Mouse (Mus musculus): Measurements from ENCODE around the gene Gpr155.
A peak's percentile ranks its signal among the peaks of the same experiment; 100 is the strongest.

The Gpr155 gene

DNA sequence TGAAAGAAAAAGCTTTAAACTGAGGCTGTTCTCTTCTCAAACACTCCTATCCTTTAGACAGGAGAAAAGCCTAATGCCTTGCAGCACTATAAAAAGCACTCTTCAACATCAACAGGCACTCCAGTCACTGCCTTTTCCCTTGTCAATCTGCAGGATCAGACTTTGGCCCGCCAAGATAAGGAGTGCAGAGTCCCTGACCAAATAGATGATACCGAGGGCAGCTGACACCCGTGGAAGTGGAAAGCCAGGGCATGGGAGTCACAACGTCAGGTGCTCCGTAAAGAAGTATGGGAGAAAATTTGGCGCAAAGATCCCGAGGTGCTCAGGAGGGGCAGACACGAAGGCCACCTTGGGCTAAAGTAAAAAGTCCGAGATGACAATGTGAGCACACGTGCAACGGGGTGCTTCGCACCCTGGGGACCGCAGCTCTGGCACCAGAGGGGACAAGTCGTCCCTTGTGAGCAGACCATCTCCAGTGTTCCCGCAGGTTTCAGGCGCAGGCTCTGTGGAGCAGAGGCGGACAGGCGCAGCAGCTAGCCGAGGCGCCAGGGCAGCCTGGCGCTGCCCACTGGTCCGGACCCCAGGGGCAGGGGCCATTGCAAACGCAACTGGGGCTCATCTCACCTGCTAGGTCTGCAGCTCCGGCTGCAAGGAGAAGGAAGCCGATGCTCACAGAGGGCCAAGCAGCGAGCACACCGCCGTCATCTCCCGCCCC lies 574 bp downstream of the Gpr155 start:
- peak; percentile 11 for DNase-seq (ENCODE audit: low spot score)

DNA sequence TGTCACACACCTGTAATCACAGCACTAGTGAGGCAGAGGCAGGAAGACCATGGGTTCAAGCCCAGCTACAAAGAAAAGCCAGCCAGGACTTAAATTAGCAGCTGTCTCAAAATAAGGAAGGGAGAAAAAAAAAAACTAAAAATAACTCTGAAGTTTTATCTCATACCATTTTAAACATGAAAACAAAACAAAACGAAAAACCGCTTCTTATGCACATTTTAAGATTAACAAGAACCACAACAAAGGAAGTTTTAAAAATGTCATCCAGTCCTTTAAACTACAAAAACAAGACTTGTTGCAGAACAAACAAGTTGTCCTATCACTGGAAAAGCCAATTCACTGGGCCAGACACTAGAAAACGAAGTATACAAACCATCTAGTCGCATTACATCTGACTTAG lies 1.2 kb downstream of the Gpr155 start:
- DNase-seq (ENCODE audit: low spot score), result no peak

DNA sequence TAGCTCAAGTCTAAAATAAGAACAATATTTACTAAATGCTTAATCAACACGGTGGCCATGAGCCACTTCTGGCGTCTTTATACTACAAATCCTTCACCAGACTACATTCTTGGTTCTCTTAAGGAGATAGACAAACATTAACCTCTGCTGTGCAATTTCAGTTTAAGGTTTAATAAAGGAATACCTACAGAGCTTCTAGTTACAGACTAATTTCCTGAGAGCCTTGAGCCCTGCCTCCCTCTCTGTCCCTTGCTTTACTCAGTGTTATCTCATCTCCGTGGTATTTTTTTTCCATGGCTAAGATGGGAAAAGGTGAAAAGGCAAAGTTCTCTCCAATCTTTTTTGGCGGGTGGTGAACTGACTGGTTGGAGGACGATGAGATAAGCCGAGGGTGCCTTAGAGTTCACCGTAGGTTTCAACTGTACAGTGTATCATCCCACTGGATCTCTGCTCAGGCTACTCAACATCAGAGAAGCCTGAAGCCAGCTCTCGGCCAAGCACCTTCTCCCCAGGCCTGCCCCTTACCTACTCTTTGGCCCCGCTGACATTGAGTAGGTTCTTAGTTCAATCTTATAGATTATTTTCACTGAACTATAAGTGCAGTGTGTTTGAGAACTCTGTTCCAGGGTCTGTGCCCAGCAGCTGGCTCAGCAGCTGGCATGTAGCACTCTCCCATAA lies 5.9 kb downstream of the Gpr155 start:
- no peak for DNase-seq (ENCODE audit: low spot score)

DNA sequence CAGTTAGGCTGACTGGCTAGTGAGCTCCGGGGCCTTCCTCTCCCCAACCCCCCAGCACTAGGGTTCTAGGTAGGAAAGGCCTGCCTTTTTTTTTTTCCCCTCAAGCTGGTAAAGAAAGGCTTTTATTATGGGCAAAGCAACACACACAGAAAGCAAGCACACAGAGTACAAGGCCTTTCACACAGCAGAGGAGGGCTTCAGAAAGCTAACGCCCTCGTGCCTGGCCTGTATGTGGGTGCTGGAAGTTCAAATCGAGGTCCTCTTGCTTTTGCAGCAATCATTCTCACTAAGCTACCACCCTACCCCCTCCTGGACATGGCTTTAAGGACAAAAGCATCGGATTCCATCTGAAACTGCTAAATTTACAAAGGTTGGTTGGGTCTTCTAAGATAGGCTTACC lies 6.7 kb downstream of the Gpr155 start:
- DNase-seq (ENCODE audit: low spot score), result no peak

DNA sequence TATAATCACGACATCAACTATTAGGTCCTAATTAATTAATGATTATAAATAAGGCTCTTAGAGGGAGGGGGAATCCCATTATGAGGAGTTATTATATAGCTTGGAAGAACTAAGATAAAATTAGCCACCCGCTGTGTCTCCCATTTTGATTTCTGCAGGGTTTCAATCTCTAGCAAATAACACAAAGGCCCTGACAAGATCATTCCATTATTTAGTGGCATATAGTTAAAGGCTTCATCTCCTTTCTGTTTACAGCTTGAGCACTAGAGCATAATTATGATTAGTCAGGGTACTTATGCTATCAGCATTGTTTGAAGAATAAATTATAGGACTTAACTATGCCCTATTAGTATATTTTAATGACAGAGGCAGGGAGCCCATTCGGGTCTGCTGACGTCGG lies 8.0 kb downstream of the Gpr155 start:
- no peak for DNase-seq (ENCODE audit: low spot score)

DNA sequence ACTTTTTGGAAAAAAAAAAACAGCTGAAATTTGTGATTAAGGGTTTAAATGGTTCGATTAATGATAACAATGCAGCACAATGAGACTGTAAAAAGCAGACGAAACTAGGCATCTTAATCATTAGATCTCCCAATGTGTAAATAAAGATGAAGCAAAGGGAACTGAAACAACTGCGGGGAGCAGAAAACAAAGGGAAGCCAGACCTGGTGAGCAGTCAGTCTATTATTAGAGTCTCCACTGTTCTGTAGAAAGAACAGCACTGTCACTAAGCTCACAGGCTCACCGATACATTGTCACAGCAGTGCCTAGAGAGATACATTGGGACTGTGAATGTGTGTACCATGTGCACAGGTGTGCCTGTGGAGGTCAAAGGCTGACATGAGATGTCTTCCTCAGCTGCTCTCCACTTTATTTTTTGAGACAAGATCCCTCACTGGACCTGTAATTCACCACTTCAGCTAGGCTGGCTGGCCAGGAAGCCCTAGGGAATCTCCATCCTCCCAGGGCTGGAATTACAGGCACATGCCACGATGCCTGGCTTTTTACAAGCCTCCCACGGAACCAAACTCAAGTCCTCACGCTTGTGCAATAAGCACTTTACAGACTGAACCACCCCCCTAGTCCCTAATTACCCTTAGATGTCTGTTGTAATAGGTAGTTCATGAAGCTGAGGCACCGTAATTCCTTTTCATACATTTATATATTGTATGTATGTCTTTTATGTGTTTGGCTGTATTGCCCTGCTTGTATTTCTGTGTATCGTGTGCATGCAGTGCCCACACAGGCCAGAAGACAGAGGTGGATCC lies 14.6 kb downstream of the Gpr155 start:
- no peak for DNase-seq (ENCODE audit: low spot score)

DNA sequence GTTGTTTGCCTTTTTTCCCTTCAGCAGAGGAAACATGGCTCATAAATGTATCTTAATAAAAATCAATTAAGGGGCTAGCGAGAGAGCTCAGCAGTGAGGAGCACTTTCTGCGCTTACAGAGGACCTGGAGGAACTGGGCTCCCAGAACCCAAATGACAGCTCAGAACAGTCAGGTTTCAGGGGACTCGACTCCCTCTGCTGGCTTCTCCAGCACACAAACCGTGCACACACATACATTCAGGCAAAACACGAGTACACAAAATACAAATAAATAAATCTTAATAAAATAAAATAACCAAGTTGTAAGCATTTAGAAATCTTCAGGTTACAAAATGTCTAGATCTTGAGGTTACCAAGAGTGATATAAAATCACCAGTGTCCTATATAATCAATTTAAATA lies 22.9 kb downstream of the Gpr155 start:
- DNase-seq (ENCODE audit: low spot score), result no peak

DNA sequence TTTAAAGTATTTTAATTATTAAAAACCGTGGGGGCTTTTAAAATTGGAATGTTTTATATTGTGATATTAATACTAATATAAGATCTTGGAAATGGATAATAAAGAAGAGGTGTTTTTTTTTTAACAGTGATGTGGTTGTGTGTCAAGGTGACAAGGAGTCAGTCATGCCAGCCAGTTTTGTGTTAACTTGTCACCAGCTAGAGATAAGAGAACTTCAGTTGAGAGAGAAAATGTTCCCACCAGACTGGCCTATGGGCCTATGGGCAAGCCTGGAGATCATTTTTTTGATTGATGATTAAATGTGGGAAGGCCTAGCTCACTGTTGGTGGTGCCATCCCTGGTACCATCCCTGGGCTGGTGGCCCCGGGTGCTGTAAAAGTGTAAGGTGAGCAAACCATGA lies 25.8 kb downstream of the Gpr155 start:
- DNase-seq (ENCODE audit: low spot score), result no peak

DNA sequence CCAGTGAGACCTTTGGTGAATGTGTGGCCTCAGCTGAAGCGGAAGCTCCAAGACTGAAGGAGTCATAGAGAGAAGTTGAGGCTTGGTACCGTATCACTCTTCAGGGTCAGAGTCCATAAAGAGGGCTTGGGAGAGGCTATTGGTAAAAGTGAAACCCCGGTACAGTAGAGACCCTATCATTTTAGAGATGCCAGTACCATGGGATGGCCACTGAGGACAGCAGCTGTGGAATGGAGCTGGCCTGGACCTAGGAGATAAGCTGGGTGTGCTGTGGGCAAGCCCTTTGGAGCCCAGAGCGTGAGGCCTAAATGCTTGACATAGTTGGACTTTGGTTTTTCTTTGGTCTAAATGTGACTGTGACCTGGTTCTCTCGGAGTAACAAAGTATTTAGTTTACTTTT lies 26.4 kb downstream of the Gpr155 start:
- no peak for DNase-seq (ENCODE audit: low spot score)

DNA sequence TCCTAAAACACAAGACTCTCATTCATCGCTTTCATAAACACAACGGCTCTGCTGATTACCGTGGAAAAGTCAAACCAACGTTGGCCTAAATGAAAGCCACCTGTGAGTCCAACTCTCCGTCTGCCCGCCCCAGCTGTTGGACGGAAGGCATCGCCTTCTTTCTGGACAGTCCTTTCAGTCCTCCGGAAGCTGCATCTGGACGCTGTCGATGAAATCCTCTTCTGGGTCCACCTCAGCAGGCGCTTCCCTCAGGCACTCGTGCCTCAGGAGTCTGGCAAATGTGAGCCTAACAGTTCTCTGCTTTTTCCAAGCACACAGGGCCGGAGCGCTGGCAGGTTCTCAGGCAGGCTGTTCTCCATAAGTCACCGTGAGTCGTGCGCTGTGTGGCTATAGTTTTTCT lies 29.4 kb downstream of the Gpr155 start:
- DNase-seq (ENCODE audit: low spot score), result peak; percentile 48

DNA sequence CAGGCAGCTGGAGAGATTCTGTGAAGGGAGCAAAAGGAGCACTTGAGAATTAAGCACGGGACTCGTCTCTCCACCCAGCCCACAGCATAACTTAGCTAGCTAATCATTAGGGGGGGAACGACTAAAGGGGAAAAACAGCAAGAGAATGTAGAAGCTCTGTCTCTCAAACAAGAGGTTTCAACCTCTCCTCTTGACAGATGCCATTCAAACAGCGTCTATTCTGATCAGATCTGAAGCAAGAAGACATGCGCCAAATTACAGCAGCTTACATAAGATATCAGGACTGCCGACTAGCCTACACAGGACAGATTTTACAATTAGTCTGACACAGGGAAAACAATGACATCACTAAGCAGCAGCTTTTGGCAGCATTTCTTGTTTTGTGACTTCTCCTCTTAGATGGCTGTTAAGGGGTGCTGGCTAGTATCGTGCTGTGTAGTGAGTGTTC lies 34.4 kb downstream of the Gpr155 start:
- DNase-seq (ENCODE audit: low spot score), result no peak

DNA sequence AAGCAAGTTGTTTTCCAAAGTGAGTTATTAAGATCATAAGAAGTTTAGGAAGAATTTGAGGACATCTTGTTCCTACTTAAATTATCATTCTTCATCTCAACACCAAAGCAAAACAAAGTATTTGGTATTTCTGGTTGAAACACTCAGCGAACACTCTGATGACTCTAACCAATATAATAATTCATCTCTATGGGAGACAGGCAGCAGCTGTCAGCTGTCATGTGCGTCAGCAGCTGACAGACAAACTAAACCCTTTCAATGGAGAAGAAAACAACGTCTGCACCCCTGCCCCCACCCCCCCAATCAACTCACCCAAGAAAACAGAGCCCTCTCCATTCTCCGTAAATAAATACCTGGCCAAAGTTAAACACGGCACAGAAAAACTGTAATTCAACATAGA lies 34.9 kb downstream of the Gpr155 start:
- DNase-seq (ENCODE audit: low spot score), result no peak

DNA sequence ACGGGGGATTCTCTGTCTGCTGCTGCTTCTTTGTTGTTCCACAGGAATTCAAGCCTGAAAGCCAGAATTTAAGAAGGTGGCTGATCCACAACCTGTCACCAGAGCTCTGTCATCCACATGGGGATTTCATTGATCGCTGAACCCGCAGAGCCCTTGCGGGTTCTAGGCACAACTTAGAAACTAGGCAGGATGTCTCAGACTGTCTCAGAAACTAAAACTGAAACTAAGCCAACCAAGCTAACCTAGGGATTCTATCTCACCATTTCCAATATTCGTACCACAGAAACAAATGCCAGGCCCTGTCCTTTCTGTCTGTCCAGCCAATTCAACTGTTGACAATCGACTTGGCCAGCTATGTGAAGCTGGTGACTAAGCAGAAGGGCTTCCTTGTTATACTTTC lies 38.2 kb downstream of the Gpr155 start:
- DNase-seq (ENCODE audit: low spot score), result no peak

DNA sequence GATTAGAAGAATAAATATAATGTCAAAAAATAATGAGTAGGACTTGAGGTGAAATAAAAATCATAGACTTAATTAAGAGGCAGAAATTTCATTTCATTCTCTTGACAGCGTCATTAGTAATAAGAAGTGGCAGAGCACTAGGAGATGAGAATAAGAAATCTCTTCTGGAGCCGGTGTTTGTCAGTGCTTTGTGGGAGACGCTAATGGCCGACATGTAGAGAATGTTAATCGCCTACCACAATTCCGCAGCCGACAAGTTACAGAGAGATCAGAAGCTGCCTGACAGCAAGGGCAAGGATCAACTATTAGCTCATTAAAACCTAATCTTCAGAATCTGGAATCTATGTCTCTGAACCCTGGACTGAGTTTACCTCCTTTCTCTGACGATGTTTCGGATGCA lies 38.6 kb downstream of the Gpr155 start:
- no peak for DNase-seq (ENCODE audit: low spot score)

DNA sequence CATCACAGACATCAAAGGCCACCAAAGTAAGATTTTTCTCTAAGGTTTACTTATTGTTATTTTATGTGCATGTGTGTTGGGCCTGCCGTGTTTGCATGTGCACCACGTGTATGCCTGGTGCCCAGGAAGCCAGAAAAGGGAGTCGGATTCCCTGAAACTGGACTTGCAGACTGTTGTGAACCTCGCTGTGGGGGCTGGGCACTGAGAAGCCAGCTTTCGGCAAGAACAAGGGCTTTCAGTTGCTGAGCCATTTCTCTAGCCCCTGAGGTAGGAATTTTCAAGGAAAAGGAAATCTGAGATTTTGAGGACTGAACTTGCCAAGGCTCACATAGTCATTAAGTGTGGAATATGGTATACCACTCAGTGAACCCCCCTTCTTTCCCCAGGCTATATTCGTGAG lies 39.2 kb downstream of the Gpr155 start:
- no peak for DNase-seq (ENCODE audit: low spot score)

DNA sequence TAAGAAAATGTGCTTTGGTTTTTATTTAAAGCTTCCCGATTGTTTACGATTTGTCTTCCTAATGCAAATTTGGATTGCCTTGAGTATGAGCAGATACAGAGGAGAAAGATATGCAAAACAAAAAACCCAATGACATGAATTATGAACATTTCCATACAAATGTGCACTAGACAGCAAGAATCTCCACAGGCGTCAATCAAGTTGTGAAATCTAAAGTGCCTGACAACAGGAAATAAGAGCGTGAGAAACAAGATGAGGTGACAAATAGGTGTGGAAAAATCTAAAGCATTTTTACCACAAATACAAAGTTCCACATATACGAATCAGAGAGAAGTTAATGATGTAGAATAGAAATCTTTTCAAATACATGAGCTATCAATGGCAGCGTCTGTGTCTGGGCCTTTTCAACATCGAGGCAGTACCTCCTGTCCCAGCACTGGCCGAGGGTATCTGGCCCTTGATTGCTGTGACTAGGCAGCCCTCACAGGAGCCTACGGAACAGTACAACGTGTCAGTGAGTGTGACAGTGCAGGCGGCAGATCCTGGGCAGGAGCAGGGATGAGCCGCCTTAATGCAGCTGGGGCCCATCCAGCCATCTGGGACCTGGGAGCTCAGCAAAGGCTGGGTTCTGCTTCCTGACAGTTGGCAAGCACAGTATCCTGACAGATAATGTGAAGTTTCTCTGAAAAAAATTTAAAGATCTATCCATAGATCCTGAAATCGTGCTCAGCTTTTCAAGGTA lies 39.9 kb downstream of the Gpr155 start:
- no peak for DNase-seq (ENCODE audit: low spot score)

DNA sequence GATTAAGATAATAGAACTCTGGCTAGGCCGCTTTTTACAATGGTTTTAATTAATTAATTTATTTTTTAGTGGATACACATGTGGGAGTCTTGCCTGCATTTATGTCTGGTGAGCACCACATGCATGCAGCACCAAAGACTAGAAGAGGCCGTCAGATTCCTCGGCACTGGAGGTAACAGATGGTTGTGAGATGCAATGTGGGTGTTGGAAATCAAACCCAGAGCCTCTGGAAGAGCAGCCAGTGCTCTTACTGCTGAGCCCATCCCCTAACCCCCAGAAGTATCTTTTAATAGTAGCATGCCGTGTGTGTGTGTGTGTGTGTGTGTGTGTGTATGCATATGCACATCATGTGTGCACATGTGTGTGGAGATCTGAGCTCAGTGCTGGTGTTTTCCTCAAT lies 41.2 kb downstream of the Gpr155 start:
- no peak for DNase-seq (ENCODE audit: low spot score)

DNA sequence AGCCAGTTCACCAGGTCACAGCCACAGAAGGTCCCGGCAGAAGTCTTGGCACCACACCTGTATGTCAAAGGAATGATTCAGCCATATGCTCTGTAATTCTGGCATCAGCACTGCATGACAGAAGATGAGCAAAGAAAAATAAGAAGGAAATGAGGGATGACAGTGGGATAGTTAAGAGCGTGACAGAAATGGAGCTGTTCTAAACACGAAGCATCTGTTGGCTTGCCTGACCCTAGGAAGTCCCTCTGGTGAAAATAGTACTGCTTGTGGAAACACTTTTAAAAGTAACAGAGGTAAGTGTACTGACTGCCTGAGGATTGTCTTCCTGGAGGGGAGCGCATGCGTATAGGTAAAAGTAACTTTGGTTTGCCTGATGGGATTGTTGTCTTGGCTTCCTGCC lies 42.7 kb downstream of the Gpr155 start:
- DNase-seq (ENCODE audit: low spot score), result no peak

DNA sequence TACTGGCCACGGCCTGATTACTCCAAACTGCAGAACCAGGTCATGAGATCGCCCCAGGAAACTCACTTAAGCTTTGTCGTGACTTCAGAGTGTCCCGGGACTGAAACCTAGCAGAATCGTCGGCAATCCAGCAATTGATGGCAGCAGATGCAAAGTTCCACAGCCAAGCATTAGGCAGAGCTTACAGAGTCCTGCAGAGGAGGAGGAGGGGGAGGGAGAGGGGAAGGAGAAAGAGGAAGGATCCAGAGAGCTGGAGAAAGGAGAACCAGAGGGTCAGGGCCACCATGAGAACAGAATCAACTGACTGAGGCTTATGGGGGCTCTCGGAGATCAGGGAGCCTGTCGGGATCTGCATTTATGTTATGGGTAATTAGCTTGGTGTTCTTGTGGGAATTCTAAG lies 48.0 kb downstream of the Gpr155 start:
- no peak for DNase-seq (ENCODE audit: low spot score)

DNA sequence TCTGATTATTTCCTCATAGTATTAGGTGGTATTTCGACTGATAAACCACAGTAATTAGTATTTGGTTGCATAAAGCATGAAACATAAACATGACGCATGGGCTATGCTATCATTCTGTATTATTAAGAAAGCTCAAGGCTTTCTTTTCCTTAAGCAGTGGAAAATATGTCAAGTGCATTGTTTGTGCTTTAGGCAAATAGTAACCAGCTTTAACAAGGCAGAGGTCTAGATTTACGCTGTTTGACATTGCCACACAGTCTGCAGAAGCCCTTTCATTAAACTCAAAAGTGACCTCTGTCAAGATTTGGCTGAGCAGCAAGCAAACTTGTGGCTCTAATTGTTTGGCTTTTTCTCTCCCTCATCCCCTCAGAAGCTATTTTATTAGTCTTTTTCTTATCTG lies 50.4 kb downstream of the Gpr155 start:
- no peak for DNase-seq (ENCODE audit: low spot score)

DNA sequence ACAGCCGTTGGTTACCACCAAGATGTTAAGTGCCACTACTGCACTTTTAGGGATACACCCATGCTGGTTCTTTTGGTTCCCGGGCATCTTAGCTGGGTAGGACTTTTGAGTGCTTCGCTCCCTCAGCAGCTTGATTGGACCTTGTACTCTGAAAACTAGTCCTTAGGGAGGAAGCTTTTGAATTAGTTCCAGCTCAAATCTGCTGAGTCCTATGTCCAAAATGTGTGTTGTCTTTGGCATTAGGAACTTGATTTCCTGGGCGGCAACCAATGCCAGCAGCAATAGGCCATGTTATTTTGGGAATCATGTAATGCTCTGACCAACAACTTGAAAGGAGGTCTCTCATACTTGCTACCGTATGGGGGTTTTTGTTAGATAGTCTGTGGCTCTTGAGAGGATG lies 60.5 kb downstream of the Gpr155 start:
- no peak for DNase-seq (ENCODE audit: low spot score)

DNA sequence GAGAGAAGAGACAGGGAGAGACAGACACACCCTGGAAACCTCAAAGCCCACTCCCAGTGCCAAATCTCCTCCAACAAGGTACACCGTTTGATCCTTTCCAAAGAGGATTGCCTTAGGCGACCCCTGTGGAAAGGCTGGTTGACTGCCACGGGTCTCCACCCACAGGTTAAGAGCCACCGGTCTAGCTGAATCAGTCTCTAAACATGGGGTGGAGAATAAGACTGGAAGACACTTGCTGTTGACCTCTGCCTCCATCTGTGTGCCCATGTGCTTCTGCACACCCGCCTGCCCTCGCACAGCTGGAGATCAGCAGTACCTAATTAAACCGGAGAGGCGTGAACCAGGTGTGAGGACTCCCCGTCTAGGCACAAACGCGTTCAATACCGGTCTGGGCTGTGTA lies 63.4 kb downstream of the Gpr155 start:
- no peak for DNase-seq (ENCODE audit: low spot score)

DNA sequence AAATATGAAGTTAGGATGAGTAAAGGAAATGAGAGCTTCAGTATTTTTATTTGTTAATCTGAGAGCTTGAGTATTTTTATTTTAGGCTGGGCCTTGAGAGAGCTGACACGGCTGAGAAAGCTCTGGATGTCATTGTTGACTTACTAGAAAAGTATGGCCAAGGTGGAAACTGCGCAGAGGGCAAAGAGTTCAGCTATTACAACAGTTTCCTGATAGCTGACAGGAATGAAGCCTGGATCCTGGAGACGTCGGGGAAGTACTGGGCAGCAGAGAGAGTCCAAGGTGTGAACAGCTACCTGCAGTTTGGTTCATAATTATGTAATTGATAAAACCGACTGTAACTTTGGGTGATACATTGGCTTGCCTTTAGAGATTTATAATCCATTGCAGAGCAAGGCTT lies 67.2 kb downstream of the Gpr155 start:
- DNase-seq (ENCODE audit: low spot score), result no peak
